Mouse (Mus musculus) retina, adult 2 months (tissue): ENCODE data around the gene Traf4.
A peak's percentile ranks its signal among the peaks of the same experiment; 100 is the strongest.

Source experiments
- DNase-seq: peaks from one replicate; pipeline ENCODE4 v3.0.0-alpha.2; 2012; ENCODE audit warnings: low read depth, low spot score

Traf4 gene

GRCm38 (mm10) chr11:78182961-78183844 lies 17.8 kb upstream of the Traf4 start, which contains the start of gene Rpl23a:
TSS of gene Rpl23a (minus strand) at chr11:78183584.
- peak; percentile 83 for DNase-seq

- DNase-seq = no peak
These were observed 17.1 kb upstream of the Traf4 start for GRCm38 (mm10) chr11:78182450-78182849.

- no peak for DNase-seq
These were observed 16.5 kb upstream of the Traf4 start for GRCm38 (mm10) chr11:78181830-78182357.

GRCm38 (mm10) chr11:78180081-78180761 lies 14.8 kb upstream of the Traf4 start:
- DNase-seq = no peak

GRCm38 (mm10) chr11:78179438-78179999 lies 14.1 kb upstream of the Traf4 start:
- DNase-seq = no peak

GRCm38 (mm10) chr11:78178859-78179437 lies 13.6 kb upstream of the Traf4 start:
- DNase-seq = no peak

- DNase-seq = peak; percentile 71
These were observed 12.8 kb upstream of the Traf4 start for GRCm38 (mm10) chr11:78177903-78178858.

GRCm38 (mm10) chr11:78177437-78177836 lies 12.0 kb upstream of the Traf4 start:
- no peak for DNase-seq

- no peak for DNase-seq
These were observed 11.5 kb upstream of the Traf4 start for GRCm38 (mm10) chr11:78176905-78177331.

GRCm38 (mm10) chr11:78176402-78176862 lies 11.0 kb upstream of the Traf4 start, which contains the start of the genes Nek8 and Tlcd1:
TSS of gene Nek8 (minus strand) at chr11:78176675.
TSS of gene Tlcd1 (plus strand) at chr11:78176711.
- DNase-seq = peak; percentile 54

- no peak for DNase-seq
These were observed 10.5 kb upstream of the Traf4 start for GRCm38 (mm10) chr11:78175771-78176401.

GRCm38 (mm10) chr11:78174506-78174905 lies 9.1 kb upstream of the Traf4 start:
- no peak for DNase-seq

GRCm38 (mm10) chr11:78172748-78173383 lies 7.5 kb upstream of the Traf4 start:
- no peak for DNase-seq

GRCm38 (mm10) chr11:78172034-78172747 lies 6.8 kb upstream of the Traf4 start:
- no peak for DNase-seq

GRCm38 (mm10) chr11:78171328-78171727 lies 5.9 kb upstream of the Traf4 start:
- no peak for DNase-seq

GRCm38 (mm10) chr11:78170306-78170705 lies 4.9 kb upstream of the Traf4 start:
- DNase-seq = no peak

- DNase-seq = no peak
These were observed 3.4 kb upstream of the Traf4 start for GRCm38 (mm10) chr11:78168541-78169468.
